Mouse (Mus musculus) heart, embryonic 13.5 days (tissue): ENCODE measurements around the gene Dcpp2. TPM values are rescaled to one million over a fixed set of nuclear protein-coding genes. Genes with fewer than 3 reads are reported as not detected.
"Not testable (repeated sequence)": the region's sequence is repeated elsewhere in the genome, so short reads cannot be mapped to it uniquely, and the experiment has no call there.

Experiments
- ATAC-seq: fragments of 200-750 bp; cut with Nextera tagmentation; 2 replicates; pipeline ENCODE4 v1.8.0; 2017; ENCODE audit warnings: moderate TSS enrichment; ENCODE audit not compliant: insufficient number of reproducible peaks, low FRiP score, low TSS enrichment; ENCODE audit errors: extremely low read depth
- H3K27ac ChIP-seq: fragments of 300-500 bp; sonication (generic); replicated peaks from 2 replicates; pipeline ENCODE4 v1.5.1; 2015; ENCODE audit warnings: moderate library complexity, mild to moderate bottlenecking, inconsistent platforms
- H3K27me3 ChIP-seq: fragments of 300-500 bp; sonication (generic); replicated peaks from 2 replicates; pipeline ENCODE4 v1.6.1; 2015; ENCODE audit warnings: mild to moderate bottlenecking, inconsistent platforms
- H3K36me3 ChIP-seq: fragments of 300-500 bp; sonication (generic); 2 replicates; pipeline ENCODE4 v1.6.1; 2015; ENCODE audit warnings: mild to moderate bottlenecking, inconsistent platforms
- H3K4me1 ChIP-seq: fragments of 300-500 bp; sonication (generic); 2 replicates; pipeline ENCODE4 v1.6.1; 2015; ENCODE audit warnings: inconsistent platforms
- H3K4me2 ChIP-seq: fragments of 300-500 bp; sonication (generic); 2 replicates; pipeline ENCODE4 v1.6.1; 2015; ENCODE audit warnings: inconsistent platforms, mild to moderate bottlenecking, moderate library complexity
- H3K4me3 ChIP-seq: fragments of 300-500 bp; sonication (generic); 2 replicates; pipeline ENCODE4 v1.5.1; 2015; ENCODE audit warnings: moderate library complexity, mild to moderate bottlenecking, inconsistent platforms
- H3K9ac ChIP-seq: fragments of 300-500 bp; sonication (generic); 2 replicates; pipeline ENCODE4 v1.6.1; 2015; ENCODE audit warnings: inconsistent platforms, mild to moderate bottlenecking, moderate library complexity
- H3K9me3 ChIP-seq: fragments of 300-500 bp; sonication (generic); 2 replicates; pipeline ENCODE4 v1.6.1; 2016; ENCODE audit warnings: inconsistent platforms
- WGBS: fragments of 180-500 bp; shearing (Covaris S2); methylation state at CpG from one replicate; pipeline ENCODE4 v1.1.7; 2015; ENCODE audit warnings: mixed read lengths; 5-methylcytosine and 5-hydroxymethylcytosine counted together
- polyA plus RNA-seq: library from polyadenylated mRNA; unstranded; fragments of >200 nt; fragmentation: Nextera tagmentation; extraction: Ambion mirVana; gene quantifications from 2 replicates; pipeline ENCODE4 v1.2.1, GENCODE M21; 2015

Dcpp2 gene
- polyA plus RNA-seq = not detected in 2 replicates

DNA sequence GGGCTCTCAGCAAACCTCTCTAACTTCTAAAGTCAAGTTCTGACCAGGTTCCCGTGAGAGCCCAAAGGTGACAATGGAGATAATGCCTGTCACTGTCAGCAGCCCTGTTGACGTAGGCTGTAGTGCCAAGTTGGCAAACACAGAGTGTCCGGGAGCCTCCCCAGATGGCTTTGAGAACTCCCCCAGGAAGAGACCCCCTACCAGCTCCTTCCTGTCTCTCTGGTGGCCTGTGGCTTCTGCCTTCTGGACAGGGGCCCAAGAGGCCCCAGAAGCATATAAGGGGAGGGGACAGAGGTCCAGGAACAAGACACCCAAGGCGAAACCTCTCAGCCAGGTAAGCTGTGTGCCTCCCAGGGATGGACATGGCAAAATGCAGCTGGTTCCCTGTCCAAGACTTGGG, at the start of gene Dcpp2, which contains the start of gene Dcpp1:
Gene Dcpp2, plus strand, starts transcription at position 305 of the 400 bp plus-strand sequence.
Gene Dcpp1, plus strand, starts transcription at position 301 of the 400 bp plus-strand sequence.
- 55% methylated on average over 4 of the region's 4 CpGs for WGBS

DNA sequence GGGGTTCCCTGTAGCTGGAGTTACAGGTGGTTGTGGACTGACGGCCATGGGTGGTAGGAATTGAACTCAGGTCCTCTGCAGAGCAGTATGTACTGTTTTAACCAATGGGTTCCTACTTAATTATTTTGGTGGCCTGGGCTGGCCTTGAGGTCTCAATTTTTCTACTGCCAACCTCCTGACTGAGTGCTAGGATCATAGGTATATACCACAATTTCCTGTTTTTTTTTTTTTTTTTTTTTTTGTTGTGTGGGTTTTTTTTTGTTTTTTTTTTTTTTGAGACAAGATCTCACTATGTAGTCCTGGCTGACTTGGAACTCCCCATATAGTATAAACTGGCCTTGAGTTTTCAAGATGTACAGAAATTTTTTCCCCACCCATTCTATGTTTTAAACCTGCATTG, 49.5 kb upstream of the Dcpp2 start:
- Histone ChIP-seq H3K4me1 (peaks cover 22% of the 10 kb centered on the region), H3K9ac (no peak overlapping the region), H3K27ac (no peak overlapping the region), H3K9me3 (no peaks in the 10 kb centered on the region), H3K36me3 (peaks cover 13% of the 10 kb centered on the region), H3K27me3 (peaks cover 61% of the 10 kb centered on the region), H3K4me3 (no peak overlapping the region), H3K4me2 (no peak overlapping the region)
- WGBS = 88% methylated on average over 1 of the region's 1 CpGs
- no peak for ATAC-seq

More for the DNA sequence above, at the start of gene Dcpp2, which contains the start of gene Dcpp1:
- H3K4me3 ChIP-seq, H3K9me3 ChIP-seq, H3K4me2 ChIP-seq, H3K9ac ChIP-seq, H3K27me3 ChIP-seq, ATAC-seq, H3K27ac ChIP-seq, H3K4me1 ChIP-seq, H3K36me3 ChIP-seq: not testable (repeated sequence)

DNA sequence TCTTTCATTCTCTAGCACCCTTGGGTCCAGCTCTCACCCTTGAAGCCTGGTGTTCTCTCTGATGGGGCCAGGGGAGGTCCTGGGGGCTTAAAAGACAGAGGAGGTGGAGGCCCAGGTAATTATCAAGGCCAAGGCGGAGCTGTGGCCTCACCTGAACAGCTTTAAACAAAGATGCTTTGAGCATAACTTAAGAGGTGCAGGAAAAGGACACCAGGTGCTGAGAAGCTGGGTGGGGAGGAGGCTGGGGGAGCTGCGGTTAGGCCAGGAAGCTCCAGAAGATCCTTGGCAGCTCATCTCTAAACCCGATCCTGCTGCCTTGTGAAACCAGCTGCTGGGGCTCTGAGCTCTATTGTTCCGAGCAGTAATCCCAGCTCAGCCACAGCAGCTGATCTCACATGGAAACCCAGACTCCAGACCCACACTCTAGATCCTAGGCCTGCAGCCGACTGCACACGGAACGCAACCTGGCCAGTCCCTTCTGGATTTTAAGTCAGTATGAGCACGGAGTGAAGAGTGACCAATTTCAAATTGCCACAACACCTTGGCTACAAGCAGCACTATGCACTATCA, 44.6 kb upstream of the Dcpp2 start, which contains the start of gene Prss33:
Gene Prss33, minus strand, starts transcription at position 51 of the 570 bp plus-strand sequence.
- Histone ChIP-seq H3K36me3 (no peaks in the 10 kb centered on the region), H3K9me3 (no peaks in the 10 kb centered on the region), H3K4me1 (no peaks in the 10 kb centered on the region), H3K4me3 (no peak within 1 kb of the TSS), H3K27ac (no peak within 1 kb of the TSS), H3K4me2 (no peak within 1 kb of the TSS), H3K9ac (no peak within 1 kb of the TSS), H3K27me3 (peaks cover 61% of the 10 kb centered on the region)
- WGBS = 65% methylated on average over 8 of the region's 8 CpGs
- ATAC-seq = no peak

DNA sequence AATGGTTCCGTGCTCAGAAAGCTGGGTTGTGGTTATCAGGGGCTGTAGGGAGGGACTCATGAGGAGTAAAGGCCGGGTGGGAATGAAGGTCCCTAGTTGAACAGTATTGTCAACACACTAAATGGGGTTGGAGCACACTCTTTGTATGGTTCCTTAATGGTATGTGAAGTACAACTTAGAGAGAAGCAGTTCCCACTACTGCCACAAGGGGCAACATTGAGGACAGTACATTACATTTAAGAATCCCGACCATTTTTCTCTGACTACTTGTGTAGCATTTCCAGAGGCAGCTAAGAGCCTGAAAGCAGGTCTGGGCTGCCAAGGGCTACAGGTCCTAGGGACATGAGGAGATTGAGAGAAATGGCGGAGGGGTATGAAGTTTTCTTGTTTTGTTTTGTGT, 39.5 kb upstream of the Dcpp2 start:
- ATAC-seq = no peak
- 27% methylated on average over 4 of the region's 4 CpGs for WGBS
- H3K27me3 ChIP-seq = peaks cover 26% of the 10 kb centered on the region

DNA sequence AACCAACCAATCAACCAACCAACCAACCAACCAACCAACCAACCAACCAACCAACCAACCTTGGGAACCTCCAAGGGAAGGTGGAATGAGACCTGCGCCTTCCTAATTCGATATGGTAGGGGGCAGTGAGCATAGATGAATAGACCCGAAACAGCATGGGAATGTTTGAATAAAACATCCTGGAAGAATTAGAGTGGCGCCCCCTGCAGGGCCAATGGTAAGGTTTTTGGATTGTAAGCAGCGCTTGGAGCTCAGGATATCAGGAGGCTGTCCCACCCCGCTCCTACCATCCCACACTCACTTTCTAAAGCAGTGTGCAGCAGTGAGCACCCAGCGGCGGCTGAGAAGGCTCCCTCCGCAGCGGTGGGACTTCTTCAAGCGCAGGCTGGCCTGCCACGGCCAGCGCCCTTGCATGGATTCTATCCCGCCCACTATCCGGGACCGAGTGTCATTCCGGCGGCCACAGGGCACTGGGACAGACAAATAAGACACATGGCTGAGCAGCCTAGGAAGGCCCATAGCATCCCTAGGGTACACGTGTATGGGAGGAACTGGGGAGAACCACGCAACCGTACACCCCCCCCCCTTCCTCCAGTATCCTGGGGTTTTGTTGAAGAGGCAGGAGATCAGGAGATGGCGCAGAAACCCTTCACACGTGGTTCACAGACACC, 37.4 kb upstream of the Dcpp2 start:
- no peak for ATAC-seq
- no peaks in the 10 kb centered on the region for H3K9me3 ChIP-seq
- H3K4me1 ChIP-seq = peaks cover 9% of the 10 kb centered on the region; the same call in 1 of the 2 replicates
- no peaks in the 10 kb centered on the region for H3K36me3 ChIP-seq
- H3K9ac ChIP-seq = no peak overlapping the region
- 37% methylated on average over 23 of the region's 23 CpGs for WGBS
- peaks cover 13% of the 10 kb centered on the region for H3K27me3 ChIP-seq
- peak overlapping the region; percentile 24; the same call in 1 of the 2 replicates for H3K4me3 ChIP-seq
- no peak overlapping the region for H3K27ac ChIP-seq
- peak overlapping the region; percentile 55 for H3K4me2 ChIP-seq

More for the DNA sequence above, 39.5 kb upstream of the Dcpp2 start:
- Histone ChIP-seq H3K4me2 (no peak overlapping the region), H3K36me3 (no peaks in the 10 kb centered on the region), H3K27ac (no peak overlapping the region), H3K4me1 (peaks cover 9% of the 10 kb centered on the region; the same call in 1 of the 2 replicates), H3K4me3 (no peak overlapping the region), H3K9me3 (no peaks in the 10 kb centered on the region), H3K9ac (no peak overlapping the region)

DNA sequence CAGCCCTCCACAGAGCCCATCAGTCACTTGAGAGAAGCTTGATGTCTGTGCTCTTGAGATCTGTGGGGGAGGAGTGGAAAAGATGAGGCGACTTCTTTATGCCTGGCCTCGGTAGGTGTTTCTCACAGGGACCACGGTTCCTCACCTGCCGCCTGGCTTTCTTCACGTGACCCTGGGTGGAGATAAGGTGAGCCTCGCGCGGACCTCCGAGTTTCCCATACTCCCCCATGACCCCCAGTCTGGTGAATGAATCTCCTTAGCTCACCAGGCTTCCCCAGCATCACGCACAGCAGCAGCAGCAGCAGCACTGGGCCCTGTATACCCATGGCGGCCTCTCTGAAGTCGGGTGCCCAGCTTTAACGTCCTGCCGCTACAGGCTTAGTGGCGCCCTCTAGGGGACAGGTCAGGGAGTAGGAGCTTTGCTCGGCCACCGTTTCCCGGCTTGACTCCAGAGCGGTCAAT, 36.8 kb upstream of the Dcpp2 start, which contains the start of the genes Prss32 and Prss41:
Gene Prss32, plus strand, starts transcription at position 44 of the 462 bp plus-strand sequence.
Gene Prss41, minus strand, starts transcription at position 361 of the 462 bp plus-strand sequence.
- WGBS = 7% methylated on average over 19 of the region's 19 CpGs
- peak within 1 kb of the TSS; percentile 55 for H3K4me2 ChIP-seq
- H3K4me1 ChIP-seq = peaks cover 9% of the 10 kb centered on the region; the same call in 1 of the 2 replicates
- peak within 1 kb of the TSS; percentile 24 for H3K4me3 ChIP-seq
- no peak within 1 kb of the TSS for H3K27ac ChIP-seq
- H3K27me3 ChIP-seq = peaks cover 13% of the 10 kb centered on the region
- H3K9ac ChIP-seq = peak within 1 kb of the TSS; percentile 33; the same call in 1 of the 2 replicates
- H3K9me3 ChIP-seq = no peaks in the 10 kb centered on the region
- no peaks in the 10 kb centered on the region for H3K36me3 ChIP-seq
- no peak for ATAC-seq

DNA sequence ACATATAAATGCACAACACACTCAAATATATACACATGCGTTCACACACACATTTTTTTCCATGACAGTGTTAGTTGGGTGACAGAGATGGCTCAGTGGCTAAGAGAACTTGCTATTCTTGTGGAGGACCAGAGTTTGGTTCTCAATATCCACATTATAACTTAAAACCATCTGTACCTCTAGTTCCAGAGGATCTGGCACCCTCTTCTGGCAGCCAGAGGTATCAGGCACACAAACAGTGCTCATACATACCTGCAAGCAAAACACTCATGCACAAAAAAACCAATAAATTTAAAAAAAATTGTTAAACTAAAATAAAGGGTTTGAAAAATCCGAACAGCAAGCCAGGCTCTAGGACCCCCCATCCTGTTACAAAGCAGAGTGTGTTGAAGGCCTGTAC, 30.7 kb upstream of the Dcpp2 start:
- Histone ChIP-seq H3K4me1 (peaks cover 8% of the 10 kb centered on the region), H3K36me3 (no peaks in the 10 kb centered on the region), H3K4me3 (no peak overlapping the region), H3K9ac (no peak overlapping the region), H3K27ac (no peak overlapping the region), H3K9me3 (no peaks in the 10 kb centered on the region), H3K4me2 (no peak overlapping the region), H3K27me3 (no peaks in the 10 kb centered on the region)
- WGBS = 57% methylated on average over 2 of the region's 2 CpGs
- no peak for ATAC-seq

DNA sequence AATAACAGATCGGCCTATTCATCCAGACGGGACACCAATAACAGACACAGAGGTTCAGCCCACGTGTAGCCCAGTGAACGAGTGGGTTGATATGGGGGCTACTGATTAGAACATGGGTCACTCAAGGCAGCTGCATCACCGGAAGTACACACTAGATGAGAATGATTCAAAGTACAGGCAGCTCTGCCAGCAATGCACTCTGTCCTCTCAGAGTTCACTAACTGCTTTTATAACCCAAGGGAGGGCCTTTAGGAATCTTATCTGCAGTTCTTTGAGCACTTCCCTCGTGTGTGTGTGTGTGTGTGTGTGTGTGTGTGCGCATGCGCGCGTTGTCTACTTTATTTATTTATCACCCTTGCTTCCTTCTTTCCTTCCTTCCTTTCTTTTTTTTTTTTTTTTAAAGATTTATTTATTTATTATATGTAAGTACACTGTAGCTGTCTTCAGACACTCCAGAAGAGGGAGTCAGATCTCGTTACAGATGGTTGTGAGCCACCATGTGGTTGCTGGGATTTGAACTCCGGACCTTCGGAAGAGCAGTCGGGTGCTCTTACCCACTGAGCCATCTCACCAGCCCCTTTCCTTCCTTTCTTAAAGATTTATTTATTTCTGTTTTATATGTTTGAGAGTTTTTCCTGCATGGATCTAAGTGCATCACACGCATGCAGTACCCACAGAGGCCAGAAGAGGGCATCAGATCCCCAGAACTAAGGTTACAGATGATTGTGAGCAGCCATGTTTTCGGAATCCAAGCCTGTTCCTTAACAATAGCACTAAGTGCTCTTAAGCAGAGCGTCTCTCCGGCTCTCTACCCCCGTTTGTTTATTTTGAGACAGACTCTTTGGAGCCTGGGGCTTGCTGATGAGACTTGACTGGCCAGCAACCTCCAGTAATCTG, 29.6 kb upstream of the Dcpp2 start:
- 44% methylated on average over 18 of the region's 19 CpGs for WGBS
- no peak overlapping the region for H3K4me3 ChIP-seq
- no peak overlapping the region for H3K27ac ChIP-seq
- H3K9me3 ChIP-seq = no peaks in the 10 kb centered on the region
- no peak overlapping the region for H3K9ac ChIP-seq
- peaks cover 8% of the 10 kb centered on the region for H3K4me1 ChIP-seq
- H3K27me3 ChIP-seq = no peaks in the 10 kb centered on the region
- H3K4me2 ChIP-seq = no peak overlapping the region
- ATAC-seq = no peak
- no peaks in the 10 kb centered on the region for H3K36me3 ChIP-seq

DNA sequence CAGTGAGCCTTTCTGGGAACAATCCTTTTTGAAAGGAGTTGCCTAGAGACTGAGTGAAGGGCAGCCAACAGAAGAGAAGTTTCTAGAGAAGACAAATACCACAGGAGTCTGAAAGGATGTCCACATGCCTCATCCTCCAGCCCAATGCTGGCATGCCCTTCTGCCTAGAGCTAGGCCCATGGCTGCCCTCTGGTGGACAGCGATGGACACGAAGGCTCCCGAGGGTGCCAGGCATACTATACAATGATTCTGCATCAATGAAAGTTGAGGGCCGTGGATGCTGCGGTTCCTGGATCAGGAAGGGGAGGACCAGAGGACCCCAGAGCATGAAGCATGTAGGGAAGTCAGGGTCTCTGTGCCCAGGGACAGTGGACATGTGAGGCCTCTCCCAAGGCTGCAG, 27.4 kb upstream of the Dcpp2 start:
- no peaks in the 10 kb centered on the region for H3K36me3 ChIP-seq
- no peak overlapping the region for H3K27ac ChIP-seq
- H3K4me2 ChIP-seq = no peak overlapping the region
- no peaks in the 10 kb centered on the region for H3K9me3 ChIP-seq
- H3K9ac ChIP-seq = no peak overlapping the region
- H3K27me3 ChIP-seq = no peaks in the 10 kb centered on the region
- H3K4me1 ChIP-seq = peaks cover 8% of the 10 kb centered on the region
- no peak for ATAC-seq
- H3K4me3 ChIP-seq = no peak overlapping the region
- WGBS = 28% methylated on average over 5 of the region's 5 CpGs

DNA sequence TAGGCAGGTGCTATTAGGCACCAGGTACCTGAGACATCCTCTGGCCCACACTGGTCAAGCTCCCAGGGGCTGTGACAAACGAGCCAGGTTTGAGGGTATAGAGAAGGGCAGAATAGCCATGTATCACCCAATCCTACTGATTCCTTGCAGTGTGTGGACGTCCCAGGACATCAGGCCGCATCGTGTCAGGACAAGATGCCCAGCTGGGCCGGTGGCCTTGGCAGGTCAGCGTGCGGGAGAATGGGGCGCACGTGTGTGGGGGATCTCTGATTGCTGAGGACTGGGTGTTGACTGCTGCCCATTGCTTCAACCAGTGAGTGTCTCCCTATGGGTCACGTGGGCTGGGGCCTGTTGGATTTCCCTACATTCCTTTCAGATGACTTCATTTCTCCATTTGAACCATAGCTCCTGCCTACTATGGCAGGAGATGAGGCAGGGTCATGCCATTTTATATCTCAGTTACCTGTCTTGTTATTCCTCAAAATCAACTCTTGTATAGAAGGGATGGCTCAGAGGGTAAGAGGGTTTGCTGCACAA, 26.4 kb upstream of the Dcpp2 start:
- no peak overlapping the region for H3K9ac ChIP-seq
- ATAC-seq = no peak
- H3K9me3 ChIP-seq = no peaks in the 10 kb centered on the region
- H3K36me3 ChIP-seq = no peaks in the 10 kb centered on the region
- no peak overlapping the region for H3K4me3 ChIP-seq
- peaks cover 2% of the 10 kb centered on the region; the same call in 1 of the 2 replicates for H3K27me3 ChIP-seq
- no peak overlapping the region for H3K27ac ChIP-seq
- no peak overlapping the region for H3K4me2 ChIP-seq
- 62% methylated on average over 10 of the region's 10 CpGs for WGBS
- H3K4me1 ChIP-seq = peaks cover 8% of the 10 kb centered on the region
